Mouse (Mus musculus) myocyte (in vitro differentiated cells): ENCODE results near the gene Aim2.

Experiments used
- MAX ChIP-seq: IDR thresholded peaks from one replicate; pipeline ENCODE4 v1.6.1; 2011; ENCODE audit warnings: low read depth, mild to moderate bottlenecking, control low read depth
- MYOD1 ChIP-seq, 3 experiments: IDR thresholded peaks; one replicate each; pipeline ENCODE4 v1.6.1; 2011; ENCODE audit warnings: control low read depth in 2 of 3, low read depth in 2 of 3, mild to moderate bottlenecking in 2 of 3, moderate library complexity in 1 of 3; ENCODE audit not compliant: insufficient read length in 2 of 3, control insufficient read depth in 1 of 3
- POLR2A ChIP-seq: IDR thresholded peaks from one replicate; pipeline ENCODE4 v1.6.1; 2011; ENCODE audit warnings: low read depth, mild to moderate bottlenecking, control low read depth, moderate library complexity; ENCODE audit not compliant: insufficient read length
- POLR2AphosphoS2 ChIP-seq: IDR thresholded peaks from one replicate; pipeline ENCODE4 v1.6.1; 2011; ENCODE audit warnings: low read depth, control low read depth; ENCODE audit not compliant: insufficient read length

- no peak for TF ChIP-seq POLR2A
- no peak for TF ChIP-seq MYOD1 (IDR thresholded peaks at IDR 0.05; ENCODE audit: control insufficient read depth in 1 of 3, insufficient read length in 2 of 3, low read depth in 2 of 3)
- no peak for TF ChIP-seq MAX
- no peak for TF ChIP-seq POLR2AphosphoS2
Measured at GRCm38 (mm10) chr1:173391754-173392153, 41.1 kb downstream of the Aim2 start.
